Mouse (Mus musculus): ENCODE data around the gene Ncs1. TPM values are rescaled to one million over a fixed set of nuclear protein-coding genes. Genes with fewer than 3 reads are reported as not detected.

Ncs1 gene
- polyA plus RNA-seq, 1 experiment, result 0.75 TPM

DNA sequence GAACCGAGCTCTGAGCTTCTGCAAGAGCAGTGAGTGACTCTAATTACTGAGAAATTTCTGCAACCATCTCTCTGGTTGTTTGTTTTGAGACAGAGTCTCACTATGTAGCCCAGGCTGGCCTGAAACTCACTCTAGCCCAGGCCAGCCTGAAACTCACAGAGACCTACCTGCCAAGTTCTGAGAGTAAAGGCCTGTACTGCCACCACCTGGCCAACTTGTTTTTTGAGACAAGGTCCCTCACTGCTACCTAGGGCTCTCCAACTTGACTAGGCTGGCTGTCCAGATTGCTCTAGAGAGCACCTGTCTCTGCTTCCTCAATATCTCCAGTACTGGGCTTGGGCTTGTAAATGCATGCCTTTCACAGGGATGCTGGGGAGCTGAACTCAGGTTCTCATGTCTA lies 25.4 kb downstream of the Ncs1 start:
- Histone ChIP-seq H3K27ac (ENCODE audit: insufficient read depth, low read depth, low read length) (no peak overlapping the region), H3K4me1 (ENCODE audit: control insufficient read depth, insufficient read depth, insufficient read length, low read length) (no peaks in the 10 kb centered on the region), H3K36me3 (ENCODE audit: control insufficient read depth, insufficient read depth, low read length) (no peaks in the 10 kb centered on the region), H3K4me3 (ENCODE audit: low read depth, low read length) (no peak overlapping the region), H3K27me3 (ENCODE audit: control insufficient read depth, insufficient read depth, low read length) (no peaks in the 10 kb centered on the region)
- 78% methylated on average over 1 of the region's 1 CpGs for WGBS
- TF ChIP-seq CTCF (IDR thresholded peaks at IDR 0.05; ENCODE audit: extremely low read depth, insufficient read length, insufficient replicate concordance, low read depth, low read length) (peak; percentile 7; the same call in 1 of the 2 replicates), POLR2A (IDR thresholded peaks at IDR 0.05; ENCODE audit: low read depth, low read length) (no peak)

- WGBS, result 91% methylated on average over 6 of the region's 6 CpGs
- no peaks in the 10 kb centered on the region for H3K36me3 ChIP-seq (ENCODE audit: control insufficient read depth, insufficient read depth, low read length)
- H3K27ac ChIP-seq (ENCODE audit: insufficient read depth, low read depth, low read length), result no peak overlapping the region
- no peaks in the 10 kb centered on the region for H3K27me3 ChIP-seq (ENCODE audit: control insufficient read depth, insufficient read depth, low read length)
- TF ChIP-seq CTCF (IDR thresholded peaks at IDR 0.05; ENCODE audit: extremely low read depth, insufficient read length, insufficient replicate concordance, low read depth, low read length) (no peak), POLR2A (IDR thresholded peaks at IDR 0.05; ENCODE audit: low read depth, low read length) (no peak)
- no peaks in the 10 kb centered on the region for H3K4me1 ChIP-seq (ENCODE audit: control insufficient read depth, insufficient read depth, insufficient read length, low read length)
- no peak overlapping the region for H3K4me3 ChIP-seq (ENCODE audit: low read depth, low read length)
Observed at GRCm38 (mm10) chr2:31274993-31275392, 29.4 kb downstream of the Ncs1 start.

DNA sequence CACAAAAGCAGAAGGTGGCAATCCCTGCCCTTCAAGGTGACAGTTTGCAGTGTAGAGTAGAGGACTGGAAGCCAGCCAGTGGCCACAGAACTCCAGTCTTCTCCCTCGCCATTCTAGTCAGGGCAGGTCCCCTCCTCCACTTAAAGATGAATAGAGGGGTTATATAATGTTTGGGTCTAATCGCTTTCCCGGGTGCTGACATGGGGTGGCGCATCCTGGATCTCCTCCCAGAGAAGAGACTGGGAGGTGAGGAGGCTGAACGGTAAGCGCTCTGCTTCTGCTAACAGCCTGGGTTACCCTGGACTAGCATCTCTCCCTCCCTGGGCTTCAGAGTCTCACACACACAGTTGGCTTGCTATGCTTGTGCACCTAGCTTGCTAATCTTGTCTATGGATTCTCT lies 32.2 kb downstream of the Ncs1 start:
- TF ChIP-seq CTCF (IDR thresholded peaks at IDR 0.05; ENCODE audit: extremely low read depth, insufficient read length, insufficient replicate concordance, low read depth, low read length) (no peak), POLR2A (IDR thresholded peaks at IDR 0.05; ENCODE audit: low read depth, low read length) (no peak)
- Histone ChIP-seq H3K27me3 (ENCODE audit: control insufficient read depth, insufficient read depth, low read length) (no peaks in the 10 kb centered on the region), H3K27ac (ENCODE audit: insufficient read depth, low read depth, low read length) (no peak overlapping the region), H3K4me3 (ENCODE audit: low read depth, low read length) (no peak overlapping the region), H3K4me1 (ENCODE audit: control insufficient read depth, insufficient read depth, insufficient read length, low read length) (no peaks in the 10 kb centered on the region), H3K36me3 (ENCODE audit: control insufficient read depth, insufficient read depth, low read length) (no peaks in the 10 kb centered on the region)
- 64% methylated on average over 6 of the region's 6 CpGs for WGBS

- WGBS, result 71% methylated on average over 5 of the region's 5 CpGs
Observed at GRCm38 (mm10) chr2:31278483-31278882, 32.9 kb downstream of the Ncs1 start.

DNA sequence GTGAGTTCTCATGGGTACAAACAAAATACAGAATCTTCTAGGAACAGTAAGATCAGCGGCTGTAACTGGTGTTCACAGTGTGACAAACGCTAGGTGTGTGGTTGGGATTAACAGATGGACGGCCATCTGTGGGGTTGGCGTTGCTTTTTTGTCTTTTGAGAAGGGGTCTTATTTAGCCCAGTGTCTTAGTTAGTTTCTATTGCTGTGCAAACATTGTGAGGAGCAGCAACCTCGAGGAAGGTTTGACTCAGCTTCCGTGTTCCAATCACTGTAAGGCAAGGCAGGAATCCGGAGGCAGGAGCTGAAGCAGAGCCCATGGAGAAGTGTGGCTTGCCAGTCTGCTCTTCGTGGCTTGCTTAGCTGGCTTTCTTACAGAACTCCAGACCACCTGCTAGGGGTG lies 35.5 kb downstream of the Ncs1 start:
- WGBS, result 78% methylated on average over 8 of the region's 8 CpGs
- no peak overlapping the region for H3K27ac ChIP-seq (ENCODE audit: insufficient read depth, low read depth, low read length)
- H3K36me3 ChIP-seq (ENCODE audit: control insufficient read depth, insufficient read depth, low read length), result no peaks in the 10 kb centered on the region
- no peaks in the 10 kb centered on the region for H3K4me1 ChIP-seq (ENCODE audit: control insufficient read depth, insufficient read depth, insufficient read length, low read length)
- H3K4me3 ChIP-seq (ENCODE audit: low read depth, low read length), result no peak overlapping the region
- H3K27me3 ChIP-seq (ENCODE audit: control insufficient read depth, insufficient read depth, low read length), result no peaks in the 10 kb centered on the region
- TF ChIP-seq POLR2A (IDR thresholded peaks at IDR 0.05; ENCODE audit: low read depth, low read length) (no peak), CTCF (IDR thresholded peaks at IDR 0.05; ENCODE audit: extremely low read depth, insufficient read length, insufficient replicate concordance, low read depth, low read length) (no peak)

More at GRCm38 (mm10) chr2:31278483-31278882, 32.9 kb downstream of the Ncs1 start:
- no peak for TF ChIP-seq POLR2A (IDR thresholded peaks at IDR 0.05; ENCODE audit: low read depth, low read length)
- TF ChIP-seq CTCF (IDR thresholded peaks at IDR 0.05; ENCODE audit: extremely low read depth, insufficient read length, insufficient replicate concordance, low read depth, low read length), result no peak
- no peak overlapping the region for H3K4me3 ChIP-seq (ENCODE audit: low read depth, low read length)
- H3K36me3 ChIP-seq (ENCODE audit: control insufficient read depth, insufficient read depth, low read length), result no peaks in the 10 kb centered on the region
- no peaks in the 10 kb centered on the region for H3K27me3 ChIP-seq (ENCODE audit: control insufficient read depth, insufficient read depth, low read length)
- no peak overlapping the region for H3K27ac ChIP-seq (ENCODE audit: insufficient read depth, low read depth, low read length)
- no peaks in the 10 kb centered on the region for H3K4me1 ChIP-seq (ENCODE audit: control insufficient read depth, insufficient read depth, insufficient read length, low read length)

- Histone ChIP-seq H3K4me1 (ENCODE audit: control insufficient read depth, insufficient read depth, insufficient read length, low read length) (no peaks in the 10 kb centered on the region), H3K27ac (ENCODE audit: insufficient read depth, low read depth, low read length) (no peak overlapping the region), H3K36me3 (ENCODE audit: control insufficient read depth, insufficient read depth, low read length) (no peaks in the 10 kb centered on the region), H3K4me3 (ENCODE audit: low read depth, low read length) (no peak overlapping the region), H3K27me3 (ENCODE audit: control insufficient read depth, insufficient read depth, low read length) (no peaks in the 10 kb centered on the region)
- 66% methylated on average over 7 of the region's 7 CpGs for WGBS
- TF ChIP-seq POLR2A (IDR thresholded peaks at IDR 0.05; ENCODE audit: low read depth, low read length) (no peak), CTCF (IDR thresholded peaks at IDR 0.05; ENCODE audit: extremely low read depth, insufficient read length, insufficient replicate concordance, low read depth, low read length) (no peak)
Observed at GRCm38 (mm10) chr2:31282266-31282665, 36.6 kb downstream of the Ncs1 start.

- H3K4me3 ChIP-seq (ENCODE audit: low read depth, low read length), result no peak overlapping the region
- H3K27ac ChIP-seq (ENCODE audit: insufficient read depth, low read depth, low read length), result no peak overlapping the region
- H3K4me1 ChIP-seq (ENCODE audit: control insufficient read depth, insufficient read depth, insufficient read length, low read length), result no peaks in the 10 kb centered on the region
- no peaks in the 10 kb centered on the region for H3K36me3 ChIP-seq (ENCODE audit: control insufficient read depth, insufficient read depth, low read length)
- 93% methylated on average over 12 of the region's 12 CpGs for WGBS
- H3K27me3 ChIP-seq (ENCODE audit: control insufficient read depth, insufficient read depth, low read length), result no peaks in the 10 kb centered on the region
- TF ChIP-seq CTCF (IDR thresholded peaks at IDR 0.05; ENCODE audit: extremely low read depth, insufficient read length, insufficient replicate concordance, low read depth, low read length) (no peak), POLR2A (IDR thresholded peaks at IDR 0.05; ENCODE audit: low read depth, low read length) (no peak)
Observed at GRCm38 (mm10) chr2:31282880-31283279, 37.3 kb downstream of the Ncs1 start.

DNA sequence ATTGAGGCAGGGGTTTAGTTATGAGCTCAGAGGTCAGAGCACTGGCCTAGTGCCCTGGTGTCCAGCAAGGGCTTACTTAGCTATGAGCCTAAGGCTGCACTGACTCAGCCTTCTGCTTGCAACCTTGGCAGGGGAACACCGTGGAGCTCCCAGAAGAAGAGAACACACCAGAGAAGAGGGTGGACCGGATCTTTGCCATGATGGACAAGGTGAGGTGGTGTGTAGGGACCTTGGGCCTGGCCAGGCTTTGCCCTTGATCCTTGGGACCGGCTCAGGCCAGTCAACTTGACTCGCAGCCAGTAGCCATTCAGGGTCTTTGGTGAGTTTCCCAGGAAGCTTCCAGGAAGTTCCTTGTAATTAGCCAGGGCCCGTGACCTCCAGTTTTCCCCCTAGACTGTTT lies 38.9 kb downstream of the Ncs1 start:
- H3K27ac ChIP-seq (ENCODE audit: insufficient read depth, low read depth, low read length), result no peak overlapping the region
- 83% methylated on average over 5 of the region's 5 CpGs for WGBS
- TF ChIP-seq POLR2A (IDR thresholded peaks at IDR 0.05; ENCODE audit: low read depth, low read length), result no peak
- TF ChIP-seq CTCF (IDR thresholded peaks at IDR 0.05; ENCODE audit: extremely low read depth, insufficient read length, insufficient replicate concordance, low read depth, low read length), result no peak
- no peaks in the 10 kb centered on the region for H3K4me1 ChIP-seq (ENCODE audit: control insufficient read depth, insufficient read depth, insufficient read length, low read length)
- H3K36me3 ChIP-seq (ENCODE audit: control insufficient read depth, insufficient read depth, low read length), result no peaks in the 10 kb centered on the region
- no peaks in the 10 kb centered on the region for H3K27me3 ChIP-seq (ENCODE audit: control insufficient read depth, insufficient read depth, low read length)
- H3K4me3 ChIP-seq (ENCODE audit: low read depth, low read length), result no peak overlapping the region
